Mouse (Mus musculus): ENCODE measurements at regions not wholly inside any gene's neighbourhood (a gene's known extent, or its start where the extent isn't known, plus 50 kb on each side); places are given as distances from the start of the nearest gene placed in this dataset.

DNA sequence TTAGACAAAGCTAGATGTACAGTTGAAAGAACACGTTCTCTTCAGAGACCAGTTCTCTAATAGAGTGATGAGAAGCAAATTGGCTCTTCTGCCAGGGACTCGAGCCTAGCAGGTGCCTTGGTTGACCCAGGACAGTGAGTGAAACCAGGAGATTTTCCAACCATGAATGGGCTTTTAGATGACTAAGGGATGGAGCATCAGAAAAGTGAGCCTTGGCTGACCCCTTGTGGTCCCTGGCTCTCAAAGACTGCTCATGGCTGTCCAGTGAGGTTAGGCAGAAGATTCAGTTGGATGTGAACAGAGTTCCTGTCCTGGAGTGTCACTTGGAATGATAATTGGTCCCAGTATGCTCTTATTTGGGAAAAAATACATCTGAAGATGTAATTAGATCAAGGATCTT is 64.3 kb upstream of the Vash1 start:
- no peaks in the 10 kb centered on the region for H3K36me3 ChIP-seq (ENCODE audit: control insufficient read depth, insufficient read depth, low read length)

DNA sequence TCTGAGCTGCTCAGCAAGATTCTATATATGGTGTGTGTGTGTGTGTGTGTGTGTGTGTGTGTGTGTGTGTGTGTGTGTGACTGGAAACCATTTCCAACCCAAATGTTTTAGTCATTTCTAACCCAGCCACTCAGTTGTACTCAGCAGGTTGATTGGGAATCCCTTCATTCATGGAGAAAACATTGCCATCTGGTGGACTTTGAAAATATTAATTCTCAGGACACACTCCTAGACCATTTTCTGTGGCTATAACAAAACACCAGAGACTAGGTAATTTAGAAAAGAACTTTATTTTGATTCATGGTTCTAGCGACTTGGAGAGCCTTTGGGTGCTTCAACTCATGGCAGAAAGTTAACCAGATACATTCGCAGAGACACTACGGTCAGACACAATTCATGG is 62.2 kb upstream of the Vash1 start:
- Histone ChIP-seq H3K36me3 (ENCODE audit: control insufficient read depth, insufficient read depth, low read length) (no peaks in the 10 kb centered on the region), H3K9ac (ENCODE audit: low read depth, low read length) (no peak overlapping the region), H3K9me3 (ENCODE audit: control insufficient read depth, low read length) (no peaks in the 10 kb centered on the region), H3K4me3 (ENCODE audit: low read depth, low read length) (no peak overlapping the region), H3K27me3 (ENCODE audit: control insufficient read depth, insufficient read depth, low read length) (no peaks in the 10 kb centered on the region), H3K4me1 (replicated peaks; ENCODE audit: control insufficient read depth, insufficient read depth, low read length) (no peaks in the 10 kb centered on the region), H3K27ac (ENCODE audit: low read depth, low read length) (no peak overlapping the region), H3K4me2 (replicated peaks; ENCODE audit: low read depth, low read length) (no peak overlapping the region)
- DNase-seq (ENCODE audit: low spot score) (no peak), ATAC-seq (ENCODE audit: low FRiP score) (no peak)
- WGBS: 82% methylated on average over 3 of the region's 3 CpGs

More for the DNA sequence above, 64.3 kb upstream of the Vash1 start:
- H3K27me3 ChIP-seq (ENCODE audit: control insufficient read depth, insufficient read depth, low read length): no peaks in the 10 kb centered on the region
- H3K4me1 ChIP-seq (replicated peaks; ENCODE audit: control insufficient read depth, insufficient read depth, low read length): no peaks in the 10 kb centered on the region
- H3K27ac ChIP-seq (ENCODE audit: low read depth, low read length): no peak overlapping the region
- H3K9ac ChIP-seq (ENCODE audit: low read depth, low read length): no peak overlapping the region
- WGBS: 33% methylated on average over 2 of the region's 2 CpGs
- H3K9me3 ChIP-seq (ENCODE audit: control insufficient read depth, low read length): no peaks in the 10 kb centered on the region
- DNase-seq (ENCODE audit: low spot score) (peak; percentile 64), ATAC-seq (ENCODE audit: low FRiP score) (no peak)
- no peak overlapping the region for H3K4me3 ChIP-seq (ENCODE audit: low read depth, low read length)
- H3K4me2 ChIP-seq (replicated peaks; ENCODE audit: low read depth, low read length): no peak overlapping the region

DNA sequence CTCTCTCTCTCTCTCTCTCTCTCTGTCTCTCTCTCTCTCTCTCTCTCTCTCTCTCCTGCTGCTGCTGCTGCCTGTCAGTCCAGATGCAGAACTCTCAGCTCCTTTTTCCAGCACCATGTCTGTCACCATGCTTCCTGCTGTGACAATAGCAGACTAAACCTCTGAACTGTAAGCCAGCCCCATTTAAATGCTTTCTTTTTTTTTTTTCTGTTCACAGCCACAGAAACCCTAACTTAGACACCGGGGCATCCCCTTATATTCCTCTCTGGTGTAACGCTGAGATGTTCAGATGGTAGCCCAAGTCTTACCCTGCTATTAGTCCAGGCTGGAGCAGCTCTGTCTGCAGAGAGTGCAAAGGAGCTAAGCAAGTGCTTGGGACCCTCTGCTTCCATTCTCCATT is 54.3 kb upstream of the Vash1 start:
- H3K9me3 ChIP-seq (ENCODE audit: control insufficient read depth, low read length): no peaks in the 10 kb centered on the region
- H3K4me1 ChIP-seq (replicated peaks; ENCODE audit: control insufficient read depth, insufficient read depth, low read length): no peaks in the 10 kb centered on the region
- H3K4me2 ChIP-seq (replicated peaks; ENCODE audit: low read depth, low read length): no peak overlapping the region
- H3K36me3 ChIP-seq (ENCODE audit: control insufficient read depth, insufficient read depth, low read length): no peaks in the 10 kb centered on the region
- no peak for DNase-seq (ENCODE audit: low spot score)
- WGBS: 81% methylated on average over 2 of the region's 2 CpGs
- no peak overlapping the region for H3K9ac ChIP-seq (ENCODE audit: low read depth, low read length)
- no peak overlapping the region for H3K27ac ChIP-seq (ENCODE audit: low read depth, low read length)
- no peak overlapping the region for H3K4me3 ChIP-seq (ENCODE audit: low read depth, low read length)
- H3K27me3 ChIP-seq (ENCODE audit: control insufficient read depth, insufficient read depth, low read length): no peaks in the 10 kb centered on the region
- no peak for ATAC-seq (ENCODE audit: low FRiP score)

DNA sequence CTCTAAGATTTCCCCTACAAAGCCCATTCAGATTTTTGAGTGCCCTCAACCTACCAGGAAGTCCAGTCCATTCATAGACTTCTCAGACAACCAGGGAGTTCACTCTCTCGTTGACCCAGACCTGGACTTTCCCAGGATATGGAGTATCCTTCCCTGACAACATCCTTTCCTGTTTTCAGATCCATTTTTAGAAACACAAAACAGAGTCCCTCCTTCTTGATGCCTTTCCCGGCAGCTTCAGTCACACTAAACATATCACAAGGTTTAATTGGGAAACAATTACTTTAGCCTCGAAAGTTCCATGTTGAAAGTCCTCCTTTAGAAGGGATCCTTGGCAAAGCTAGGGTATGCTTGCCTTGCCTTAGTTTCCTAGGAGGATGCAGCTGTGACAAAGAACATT is 51.8 kb upstream of the Vash1 start:
- H3K4me1 ChIP-seq (replicated peaks; ENCODE audit: control insufficient read depth, insufficient read depth, low read length): no peaks in the 10 kb centered on the region
- ATAC-seq (ENCODE audit: low FRiP score): no peak
- H3K9ac ChIP-seq (ENCODE audit: low read depth, low read length): no peak overlapping the region
- H3K9me3 ChIP-seq (ENCODE audit: control insufficient read depth, low read length): no peaks in the 10 kb centered on the region
- no peak overlapping the region for H3K4me2 ChIP-seq (replicated peaks; ENCODE audit: low read depth, low read length)
- no peak overlapping the region for H3K27ac ChIP-seq (ENCODE audit: low read depth, low read length)
- no peak for DNase-seq (ENCODE audit: low spot score)
- no peaks in the 10 kb centered on the region for H3K27me3 ChIP-seq (ENCODE audit: control insufficient read depth, insufficient read depth, low read length)
- H3K4me3 ChIP-seq (ENCODE audit: low read depth, low read length): no peak overlapping the region
- WGBS: 80% methylated on average over 3 of the region's 3 CpGs
- H3K36me3 ChIP-seq (ENCODE audit: control insufficient read depth, insufficient read depth, low read length): no peaks in the 10 kb centered on the region

DNA sequence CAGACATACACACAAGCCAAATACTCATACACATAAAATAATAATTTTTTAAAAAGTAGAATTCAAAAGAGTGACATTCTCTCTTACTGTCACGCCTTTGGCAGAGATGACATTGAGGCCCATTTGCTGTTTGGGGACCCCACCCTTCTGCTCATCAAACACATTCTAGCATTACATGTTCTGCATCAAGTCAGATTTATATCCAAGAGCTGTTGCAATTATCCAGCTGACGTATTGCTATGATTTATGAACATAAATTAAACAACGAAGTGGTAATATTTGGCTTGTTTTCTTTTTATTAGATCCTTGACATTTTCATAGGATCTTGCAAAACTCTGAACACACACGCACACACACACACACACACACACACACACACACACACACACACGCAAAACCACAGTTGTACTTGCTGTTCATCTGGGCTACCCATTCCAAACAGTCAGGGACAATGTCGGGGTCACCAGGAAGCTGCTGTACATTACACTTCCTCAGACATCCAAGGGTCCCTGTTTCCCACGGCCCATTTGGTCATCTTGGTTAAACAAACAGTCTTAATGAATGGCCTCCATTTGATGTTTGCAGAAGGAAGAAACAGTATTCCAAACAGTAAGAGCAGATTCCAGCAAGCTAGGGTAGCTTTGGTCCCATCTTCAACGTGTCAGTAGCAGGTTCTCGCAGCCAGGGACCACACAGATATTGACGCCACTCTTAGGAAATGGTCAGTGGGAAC is 50.3 kb upstream of the Vash1 start:
- no peak overlapping the region for H3K4me2 ChIP-seq (replicated peaks; ENCODE audit: low read depth, low read length)
- DNase-seq (ENCODE audit: low spot score): no peak
- H3K9ac ChIP-seq (ENCODE audit: low read depth, low read length): no peak overlapping the region
- H3K4me1 ChIP-seq (replicated peaks; ENCODE audit: control insufficient read depth, insufficient read depth, low read length): no peaks in the 10 kb centered on the region
- ATAC-seq (ENCODE audit: low FRiP score): no peak
- no peaks in the 10 kb centered on the region for H3K27me3 ChIP-seq (ENCODE audit: control insufficient read depth, insufficient read depth, low read length)
- no peaks in the 10 kb centered on the region for H3K36me3 ChIP-seq (ENCODE audit: control insufficient read depth, insufficient read depth, low read length)
- 82% methylated on average over 10 of the region's 10 CpGs for WGBS
- no peak overlapping the region for H3K4me3 ChIP-seq (ENCODE audit: low read depth, low read length)
- no peak overlapping the region for H3K27ac ChIP-seq (ENCODE audit: low read depth, low read length)
- H3K9me3 ChIP-seq (ENCODE audit: control insufficient read depth, low read length): no peaks in the 10 kb centered on the region

Measured in hindbrain, embryonic 11.5 days (tissue).